Mouse (Mus musculus) hindbrain, embryonic 14.5 days (tissue): ENCODE measurements at regions not wholly inside any gene's neighbourhood (a gene's known extent, or its start where the extent isn't known, plus 50 kb on each side); places are given as distances from the start of the nearest gene placed in this dataset.

ENCODE experiments used
- ATAC-seq: fragments of 200-750 bp; cut with Nextera tagmentation; 2 replicates; pipeline ENCODE4 v1.8.0; 2017; ENCODE audit warnings: moderate number of reproducible peaks, mild to moderate bottlenecking, moderate TSS enrichment, moderate library complexity; ENCODE audit not compliant: low FRiP score
- DNase-seq: peaks from one replicate; pipeline ENCODE4 v3.0.0-alpha.2; 2015; ENCODE audit warnings: low spot score
- H3K27ac ChIP-seq: fragments of 300-500 bp; sonication (generic); 2 replicates; pipeline ENCODE4 v1.5.1; 2014; ENCODE audit warnings: mild to moderate bottlenecking, moderate library complexity
- H3K27me3 ChIP-seq: fragments of 300-500 bp; sonication (generic); 2 replicates; pipeline ENCODE4 v1.6.1; 2014; ENCODE audit warnings: mild to moderate bottlenecking, low read length, mixed read lengths; ENCODE audit not compliant: control insufficient read depth, insufficient read depth
- H3K36me3 ChIP-seq: fragments of 300-500 bp; sonication (generic); replicated peaks from 2 replicates; pipeline ENCODE4 v1.6.1; 2014; ENCODE audit not compliant: control insufficient read depth, insufficient read depth
- H3K4me1 ChIP-seq: fragments of 300-500 bp; sonication (generic); replicated peaks from 2 replicates; pipeline ENCODE4 v1.6.1; 2014; ENCODE audit warnings: antibody characterized with exemption, low read length, mixed read lengths; ENCODE audit not compliant: control insufficient read depth, insufficient read depth
- H3K4me2 ChIP-seq: fragments of 300-500 bp; sonication (generic); replicated peaks from 2 replicates; pipeline ENCODE4 v1.6.1; 2014; ENCODE audit warnings: mild to moderate bottlenecking, moderate library complexity
- H3K4me3 ChIP-seq: fragments of 300-500 bp; sonication (generic); replicated peaks from 2 replicates; pipeline ENCODE4 v1.5.1; 2014; ENCODE audit warnings: mild to moderate bottlenecking, low read length
- H3K9ac ChIP-seq: fragments of 300-500 bp; sonication (generic); 2 replicates; pipeline ENCODE4 v1.6.1; 2014
- H3K9me3 ChIP-seq: fragments of 300-500 bp; sonication (generic); 2 replicates; pipeline ENCODE4 v1.6.1; 2016; ENCODE audit warnings: low read length; ENCODE audit not compliant: control insufficient read depth
- WGBS: fragments of 180-500 bp; shearing (Covaris S2); extraction: QIAGEN DNeasy Blood & Tissue Kit; methylation state at CpG from one replicate; pipeline ENCODE4 v1.1.7; 2014; 5-methylcytosine and 5-hydroxymethylcytosine counted together

DNA sequence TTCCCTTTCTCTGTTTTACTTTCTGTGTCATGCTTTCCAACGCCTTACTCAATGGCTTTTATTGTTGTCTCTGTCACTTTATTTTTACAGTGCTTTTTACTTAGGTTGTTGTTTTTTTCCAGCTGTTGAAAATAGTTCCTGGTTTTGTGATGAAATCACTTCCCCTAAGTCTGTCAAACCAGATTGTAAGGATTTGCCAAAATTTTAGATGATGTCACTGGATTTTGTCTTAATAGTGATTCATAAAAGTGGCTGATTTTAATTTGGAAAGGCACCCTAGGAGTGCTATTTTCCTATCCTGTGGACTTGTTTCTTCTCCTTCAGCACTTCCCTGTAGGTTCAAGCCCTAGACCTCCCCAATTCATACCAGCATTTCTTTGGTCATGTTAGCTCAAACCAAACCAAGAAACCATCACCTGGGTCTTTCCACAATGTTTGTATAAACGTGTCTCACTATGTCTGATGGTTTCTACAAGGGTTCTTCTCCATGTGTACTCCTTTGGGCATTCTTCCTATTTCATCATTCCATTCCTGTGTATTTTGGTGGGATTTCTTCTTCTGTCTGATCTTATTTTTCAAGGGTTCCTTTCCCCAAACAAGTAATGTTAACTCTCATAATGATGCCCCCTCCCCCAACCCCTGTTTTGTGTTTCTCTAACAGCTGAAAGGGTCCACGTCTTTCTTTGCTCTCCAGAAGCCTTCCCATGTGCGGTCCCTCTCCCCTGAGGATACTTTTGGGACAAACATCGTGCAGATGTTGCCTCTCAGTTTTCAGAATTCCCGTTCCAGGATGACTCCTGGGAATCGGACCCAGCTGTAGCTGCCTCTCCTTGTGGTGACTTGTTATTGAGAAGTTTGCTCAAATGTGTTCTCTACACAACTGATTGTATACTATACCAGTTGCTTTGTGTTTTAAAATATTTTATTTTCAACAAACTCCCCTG lies 89.5 kb upstream of the Dcn start:
- Histone ChIP-seq H3K4me1 (no peaks in the 10 kb centered on the region), H3K4me3 (no peak overlapping the region), H3K9ac (no peak overlapping the region), H3K36me3 (no peaks in the 10 kb centered on the region), H3K9me3 (no peaks in the 10 kb centered on the region), H3K4me2 (no peak overlapping the region), H3K27me3 (no peaks in the 10 kb centered on the region), H3K27ac (no peak overlapping the region)
- 83% methylated on average over 7 of the region's 7 CpGs for WGBS
- ATAC-seq: no peak
- DNase-seq: no peak

- H3K9me3 ChIP-seq: no peaks in the 10 kb centered on the region
- H3K9ac ChIP-seq: no peak overlapping the region
- no peak overlapping the region for H3K4me2 ChIP-seq
- H3K27ac ChIP-seq: no peak overlapping the region
- H3K4me1 ChIP-seq: no peaks in the 10 kb centered on the region
- WGBS: 73% methylated on average over 9 of the region's 9 CpGs
- H3K4me3 ChIP-seq: no peak overlapping the region
- no peaks in the 10 kb centered on the region for H3K27me3 ChIP-seq
- no peak for ATAC-seq
- no peaks in the 10 kb centered on the region for H3K36me3 ChIP-seq
- DNase-seq: no peak
Observed at GRCm38 (mm10) chr10:97397062-97397771, 82.2 kb upstream of the Dcn start.

GRCm38 (mm10) chr10:97397896-97398295 lies 81.5 kb upstream of the Dcn start:
- H3K36me3 ChIP-seq: no peaks in the 10 kb centered on the region
- DNase-seq (no peak), ATAC-seq (no peak)
- H3K9ac ChIP-seq: no peak overlapping the region
- no peaks in the 10 kb centered on the region for H3K9me3 ChIP-seq
- H3K27ac ChIP-seq: no peak overlapping the region
- no peak overlapping the region for H3K4me3 ChIP-seq
- no peak overlapping the region for H3K4me2 ChIP-seq
- no peaks in the 10 kb centered on the region for H3K4me1 ChIP-seq
- no peaks in the 10 kb centered on the region for H3K27me3 ChIP-seq
- WGBS: 89% methylated on average over 2 of the region's 2 CpGs

DNA sequence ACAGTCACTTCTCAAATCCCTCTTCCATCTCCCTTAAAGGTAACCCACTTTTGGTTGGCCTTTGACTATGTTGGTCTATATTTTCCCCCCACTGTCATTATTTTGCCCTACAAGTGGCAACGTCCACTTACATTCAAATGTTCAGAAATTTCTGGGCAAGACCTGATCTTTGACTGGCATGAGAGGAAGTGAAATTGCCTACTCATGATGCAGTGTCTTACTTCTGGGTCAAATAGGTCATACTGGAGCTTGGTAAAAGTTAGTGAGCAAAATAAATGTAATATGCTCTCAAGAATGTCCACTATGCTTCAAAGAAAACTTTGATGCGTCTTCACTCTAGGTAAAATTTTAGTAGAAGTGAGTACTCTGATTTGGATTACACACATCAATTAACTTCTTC lies 76.9 kb upstream of the Dcn start:
- H3K36me3 ChIP-seq: no peaks in the 10 kb centered on the region
- H3K9me3 ChIP-seq: no peaks in the 10 kb centered on the region
- no peak overlapping the region for H3K9ac ChIP-seq
- ATAC-seq (no peak), DNase-seq (no peak)
- H3K27ac ChIP-seq: no peak overlapping the region
- WGBS: 96% methylated on average over 2 of the region's 2 CpGs
- no peak overlapping the region for H3K4me2 ChIP-seq
- H3K27me3 ChIP-seq: no peaks in the 10 kb centered on the region
- H3K4me1 ChIP-seq: no peaks in the 10 kb centered on the region
- no peak overlapping the region for H3K4me3 ChIP-seq

GRCm38 (mm10) chr10:97404076-97404787 lies 75.2 kb upstream of the Dcn start:
- no peaks in the 10 kb centered on the region for H3K36me3 ChIP-seq
- no peaks in the 10 kb centered on the region for H3K9me3 ChIP-seq
- H3K27me3 ChIP-seq: no peaks in the 10 kb centered on the region
- H3K9ac ChIP-seq: no peak overlapping the region
- no peak for DNase-seq
- H3K4me1 ChIP-seq: no peaks in the 10 kb centered on the region
- no peak overlapping the region for H3K4me3 ChIP-seq
- no peak overlapping the region for H3K4me2 ChIP-seq
- WGBS: 75% methylated on average over 2 of the region's 2 CpGs
- ATAC-seq: no peak
- H3K27ac ChIP-seq: no peak overlapping the region

GRCm38 (mm10) chr10:97409181-97409581 lies 70.2 kb upstream of the Dcn start:
- no peaks in the 10 kb centered on the region for H3K9me3 ChIP-seq
- no peaks in the 10 kb centered on the region for H3K4me1 ChIP-seq
- no peak overlapping the region for H3K9ac ChIP-seq
- H3K27ac ChIP-seq: no peak overlapping the region
- WGBS: 42% methylated on average over 1 of the region's 1 CpGs
- no peak for DNase-seq
- no peak overlapping the region for H3K4me2 ChIP-seq
- H3K36me3 ChIP-seq: no peaks in the 10 kb centered on the region
- no peaks in the 10 kb centered on the region for H3K27me3 ChIP-seq
- H3K4me3 ChIP-seq: no peak overlapping the region
- ATAC-seq: no peak

DNA sequence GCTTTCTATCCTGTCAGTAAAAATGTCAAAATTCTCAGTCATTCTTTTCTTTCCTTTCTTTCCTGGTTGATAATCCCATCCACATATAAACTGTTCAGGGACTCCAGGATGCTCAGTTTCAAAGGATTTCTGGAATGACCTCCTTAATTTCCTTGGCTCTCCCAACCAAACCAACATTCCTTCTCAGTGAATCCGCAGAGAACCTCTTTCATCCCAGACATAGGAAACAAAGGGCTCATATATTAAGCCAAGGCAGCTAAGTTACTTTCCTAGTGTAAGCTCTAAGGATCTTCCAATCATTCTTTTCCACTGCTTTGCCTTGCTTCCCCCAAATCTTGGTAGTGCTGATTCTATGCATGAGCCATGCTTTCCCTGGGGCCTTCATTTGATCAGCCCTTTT lies 69.5 kb upstream of the Dcn start:
- WGBS: 68% methylated on average over 1 of the region's 1 CpGs
- no peak for ATAC-seq
- no peak for DNase-seq

DNA sequence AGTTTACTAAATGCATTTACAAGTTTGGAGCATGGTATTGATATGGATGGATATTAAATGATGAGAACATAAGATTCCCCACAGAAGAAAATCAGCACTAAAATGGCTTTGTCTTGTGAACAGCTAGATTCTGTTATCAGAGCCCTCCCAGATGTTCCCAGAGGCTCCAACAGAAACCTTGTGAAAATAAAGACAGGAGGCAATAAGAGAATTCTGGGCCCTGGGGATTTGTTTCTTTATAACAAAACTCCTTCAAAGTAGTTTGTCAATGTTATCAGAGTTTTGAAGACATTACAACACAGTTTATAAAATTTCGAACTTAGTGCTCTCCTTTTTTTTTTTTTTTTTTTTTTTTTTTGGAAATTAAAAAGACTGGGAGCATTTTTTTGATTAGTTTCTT lies 56.8 kb upstream of the Dcn start:
- no peak overlapping the region for H3K9ac ChIP-seq
- no peak for ATAC-seq
- no peak overlapping the region for H3K4me3 ChIP-seq
- H3K4me1 ChIP-seq: no peaks in the 10 kb centered on the region
- 58% methylated on average over 1 of the region's 1 CpGs for WGBS
- no peaks in the 10 kb centered on the region for H3K9me3 ChIP-seq
- no peak for DNase-seq
- no peaks in the 10 kb centered on the region for H3K36me3 ChIP-seq
- H3K4me2 ChIP-seq: no peak overlapping the region
- H3K27me3 ChIP-seq: no peaks in the 10 kb centered on the region
- H3K27ac ChIP-seq: no peak overlapping the region

More for the DNA sequence above, 69.5 kb upstream of the Dcn start:
- H3K9me3 ChIP-seq: no peaks in the 10 kb centered on the region
- no peaks in the 10 kb centered on the region for H3K27me3 ChIP-seq
- H3K27ac ChIP-seq: no peak overlapping the region
- H3K4me1 ChIP-seq: no peaks in the 10 kb centered on the region
- no peak overlapping the region for H3K4me3 ChIP-seq
- no peak overlapping the region for H3K4me2 ChIP-seq
- H3K36me3 ChIP-seq: no peaks in the 10 kb centered on the region
- H3K9ac ChIP-seq: no peak overlapping the region

GRCm38 (mm10) chr10:97423039-97423700 lies 56.2 kb upstream of the Dcn start:
- Histone ChIP-seq H3K27me3 (no peaks in the 10 kb centered on the region), H3K9ac (no peak overlapping the region), H3K4me2 (no peak overlapping the region), H3K9me3 (no peaks in the 10 kb centered on the region), H3K4me3 (no peak overlapping the region), H3K36me3 (no peaks in the 10 kb centered on the region), H3K27ac (no peak overlapping the region), H3K4me1 (no peaks in the 10 kb centered on the region)
- DNase-seq (no peak), ATAC-seq (no peak)
- WGBS: 77% methylated on average over 4 of the region's 4 CpGs
